Mouse (Mus musculus) large intestine, adult 2 months (tissue): ENCODE data around the gene Exoc6. TPM values are rescaled to one million over a fixed set of nuclear protein-coding genes. Genes with fewer than 3 reads are reported as not detected.
"Not testable (repeated sequence)": the region's sequence is repeated elsewhere in the genome, so short reads cannot be mapped to it uniquely, and the experiment has no call there.

ENCODE experiments used
- DNase-seq: peaks from one replicate; pipeline ENCODE4 v3.0.0-alpha.2; 2012; ENCODE audit warnings: low read depth, low spot score
- WGBS: fragments of 180-500 bp; shearing (Covaris S2); methylation state at CpG from one replicate; pipeline ENCODE4 v1.1.7; 2018; 5-methylcytosine and 5-hydroxymethylcytosine counted together
- polyA plus RNA-seq: library from polyadenylated mRNA; depleted of rRNA; stranded (reverse); fragments of >200 nt; gene quantifications from 2 replicates; pipeline ENCODE4 v1.2.3, GENCODE M21; 2012

Exoc6 gene
- polyA plus RNA-seq, 1 experiment: 7.7 TPM

DNA sequence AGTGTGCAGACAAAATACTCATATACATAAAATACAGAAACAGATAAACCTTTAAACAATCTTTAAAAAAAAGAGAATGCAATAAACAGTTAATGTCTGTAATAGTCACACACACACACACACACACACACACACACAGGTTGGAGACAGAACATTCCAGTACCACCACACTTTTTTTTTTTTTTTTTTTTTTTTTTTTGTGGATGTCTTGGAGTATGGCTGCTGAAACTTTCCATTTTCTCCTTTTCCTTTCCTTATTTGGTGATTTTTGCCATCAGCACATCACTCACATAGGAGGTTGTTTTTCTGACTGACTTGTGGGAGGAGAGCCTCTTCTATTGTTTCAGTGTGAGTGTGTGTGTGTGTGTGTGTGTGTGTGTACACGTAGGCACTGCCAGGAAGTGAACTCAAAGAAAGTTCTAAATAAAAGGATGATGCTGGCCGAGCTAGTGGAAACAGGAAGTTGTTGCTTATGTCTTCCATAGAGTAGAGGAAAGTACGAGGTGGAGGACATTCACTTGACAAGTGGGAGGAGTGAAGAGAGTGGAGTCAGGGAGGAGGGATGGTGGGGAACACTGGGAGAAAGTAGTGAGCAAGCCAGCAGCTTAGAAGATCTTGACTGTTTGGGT lies 15.4 kb upstream of the Exoc6 start:
- 15% methylated on average over 3 of the region's 3 CpGs for WGBS
- DNase-seq: no peak

DNA sequence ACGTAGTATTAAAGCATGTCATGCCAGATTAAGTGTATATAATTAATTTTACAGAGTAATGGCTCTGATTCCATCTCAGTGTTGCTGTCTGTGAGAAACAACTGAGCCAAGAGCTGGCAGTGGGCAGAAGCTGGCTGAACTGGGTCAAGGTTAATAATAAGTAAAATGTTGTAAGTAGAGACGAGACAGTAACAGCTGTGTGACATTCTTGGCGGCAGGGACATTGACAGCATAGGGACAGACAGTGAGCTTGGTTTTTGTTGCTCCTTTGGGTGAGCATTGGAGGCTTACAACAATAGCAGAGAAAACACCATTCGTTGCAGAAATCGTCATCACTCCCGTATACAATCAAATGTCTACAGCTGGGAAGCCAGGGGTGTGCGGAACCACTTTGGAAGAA lies 13.8 kb upstream of the Exoc6 start:
- WGBS: 73% methylated on average over 7 of the region's 7 CpGs
- DNase-seq: no peak

DNA sequence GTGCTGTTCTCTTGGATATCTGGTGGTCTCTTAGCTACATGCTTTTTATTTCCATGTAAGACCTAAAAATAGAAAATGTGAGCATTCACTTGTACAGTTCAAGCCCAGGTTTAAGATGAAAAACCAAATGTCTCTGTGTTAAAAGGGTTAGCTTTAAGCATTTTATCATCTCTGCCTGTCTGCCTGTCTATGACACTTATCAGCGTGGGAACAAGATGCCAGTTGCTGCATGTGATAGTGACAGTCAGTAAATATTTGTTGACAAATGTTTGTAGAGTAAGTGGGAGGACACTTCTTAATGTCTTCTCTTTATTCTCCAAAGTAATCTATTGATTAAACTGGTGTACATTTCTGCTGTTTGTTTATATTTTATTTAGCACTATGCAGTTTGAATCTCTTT lies 12.5 kb upstream of the Exoc6 start:
- DNase-seq: no peak
- 55% methylated on average over 1 of the region's 1 CpGs for WGBS

DNA sequence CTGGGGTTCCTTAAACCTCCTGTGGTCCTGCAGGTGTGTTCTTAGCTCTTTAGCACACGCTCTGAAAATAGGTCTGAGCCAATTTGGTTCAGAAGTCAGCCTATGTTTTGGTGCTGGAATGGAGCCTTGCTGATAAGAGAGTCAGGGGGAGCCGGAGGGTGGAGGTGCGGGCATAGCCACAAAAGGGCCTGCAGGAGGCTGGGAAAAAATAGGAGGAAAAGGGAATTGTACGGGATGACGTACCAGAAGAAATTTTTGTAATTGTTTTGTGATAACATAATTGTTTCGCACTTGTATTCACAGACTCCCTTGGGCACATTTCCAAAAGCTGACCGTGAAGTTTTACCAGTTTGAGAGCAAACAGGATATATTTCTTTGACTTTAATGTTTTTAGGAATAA lies 10.0 kb upstream of the Exoc6 start:
- DNase-seq: no peak

DNA sequence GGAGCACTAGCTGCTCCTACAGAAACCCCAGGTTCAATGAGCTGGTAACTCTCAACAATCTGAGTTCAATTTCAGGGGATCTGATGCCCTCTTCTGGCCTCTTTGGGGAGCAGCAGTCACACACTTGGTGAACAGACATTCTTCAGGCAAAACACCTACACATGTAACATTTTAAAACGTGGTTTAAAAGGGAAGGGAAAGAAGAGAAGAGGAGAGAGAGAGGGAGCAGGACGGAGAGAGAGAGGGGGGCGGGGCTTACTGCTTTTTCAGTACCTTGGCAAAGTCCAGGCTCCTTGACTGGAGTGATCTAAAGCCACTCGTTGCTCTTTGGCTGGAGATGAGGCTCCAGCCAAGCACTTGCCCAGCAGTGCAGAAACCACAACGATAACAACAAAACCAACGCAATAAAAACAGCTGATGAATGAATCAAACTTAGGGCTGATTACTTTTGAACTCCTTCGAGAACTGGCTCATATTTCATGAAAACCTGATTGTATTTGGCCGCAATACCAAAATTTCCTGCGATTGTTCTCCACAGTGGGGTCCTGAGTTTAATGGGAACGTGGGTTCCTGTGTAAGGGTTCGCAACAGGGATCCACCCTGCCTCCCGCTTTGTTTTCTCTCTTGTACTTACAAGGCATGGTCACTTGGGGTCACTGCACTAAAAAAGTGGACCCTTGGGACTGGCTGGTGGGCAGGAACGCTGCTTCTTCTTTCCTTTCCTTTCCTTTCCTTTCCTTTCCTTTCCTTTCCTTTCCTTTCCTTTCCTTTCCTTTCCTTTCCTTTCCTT lies 6.5 kb upstream of the Exoc6 start:
- no peak for DNase-seq
- 56% methylated on average over 13 of the region's 13 CpGs for WGBS

More for the DNA sequence above, 10.0 kb upstream of the Exoc6 start:
- 58% methylated on average over 7 of the region's 7 CpGs for WGBS

DNA sequence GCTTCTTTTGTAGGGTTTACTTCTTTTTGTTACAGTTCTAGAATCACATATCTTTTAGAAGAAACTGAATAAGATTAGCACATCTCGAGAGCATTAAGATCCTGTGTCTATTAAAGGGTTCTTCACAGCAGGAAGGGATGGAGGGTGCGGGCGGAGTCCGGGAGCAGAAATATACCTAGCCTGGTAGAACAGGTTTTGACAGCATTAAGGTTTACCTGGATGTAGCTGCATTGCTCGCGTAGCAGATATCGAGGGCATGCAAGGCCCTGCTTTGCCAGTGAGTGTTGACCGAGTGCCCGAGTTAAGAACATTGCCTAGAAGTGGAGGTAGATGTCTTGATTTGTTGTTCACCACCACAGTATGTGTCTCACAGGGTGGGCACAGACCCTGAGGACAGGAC lies 5.7 kb upstream of the Exoc6 start:
- DNase-seq: no peak

DNA sequence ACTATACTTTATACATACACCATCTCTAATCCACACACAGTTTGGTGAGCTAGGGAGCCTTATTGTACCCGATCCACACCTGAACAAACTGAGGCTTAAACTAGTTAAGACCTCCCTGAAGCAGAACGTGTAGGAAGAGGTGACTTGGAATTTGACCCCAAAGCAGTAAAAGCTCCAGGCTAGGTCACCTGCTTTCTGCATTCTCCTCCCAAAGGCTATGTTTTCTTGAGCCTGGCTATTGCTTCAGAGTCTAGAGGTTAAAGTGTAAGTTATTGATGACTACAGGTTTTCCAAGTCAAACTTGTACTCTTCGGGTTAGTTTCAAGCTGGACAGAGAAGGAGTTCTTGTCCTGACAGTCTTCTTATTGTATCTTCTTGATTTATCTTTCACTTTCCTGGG lies 5.0 kb upstream of the Exoc6 start:
- peak; percentile 33 for DNase-seq
- 22% methylated on average over 3 of the region's 3 CpGs for WGBS

More for the DNA sequence above, 5.7 kb upstream of the Exoc6 start:
- WGBS: 29% methylated on average over 9 of the region's 9 CpGs

DNA sequence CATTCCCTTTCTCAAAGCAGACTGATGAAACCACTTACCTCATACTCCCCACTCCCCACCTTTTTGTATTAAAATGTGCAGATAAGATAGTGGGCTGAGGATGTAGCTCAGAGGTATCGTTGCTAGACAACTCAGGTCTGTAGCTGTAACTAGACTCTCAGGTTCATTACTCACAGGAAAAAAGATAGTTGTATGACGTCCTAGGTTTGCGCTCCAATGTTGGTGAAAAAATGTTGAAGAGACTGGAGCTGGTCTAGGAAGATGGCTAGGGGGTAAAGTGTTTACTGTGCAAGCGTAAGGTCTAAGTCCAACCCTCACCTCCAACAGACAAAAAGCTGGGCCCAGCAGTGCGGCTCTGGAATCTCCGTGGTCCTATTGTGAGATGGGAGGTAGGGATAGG lies 4.5 kb upstream of the Exoc6 start:
- whole genome bisulfite sequencing: 77% methylated on average over 6 of the region's 6 CpGs
- no peak for DNase-seq

DNA sequence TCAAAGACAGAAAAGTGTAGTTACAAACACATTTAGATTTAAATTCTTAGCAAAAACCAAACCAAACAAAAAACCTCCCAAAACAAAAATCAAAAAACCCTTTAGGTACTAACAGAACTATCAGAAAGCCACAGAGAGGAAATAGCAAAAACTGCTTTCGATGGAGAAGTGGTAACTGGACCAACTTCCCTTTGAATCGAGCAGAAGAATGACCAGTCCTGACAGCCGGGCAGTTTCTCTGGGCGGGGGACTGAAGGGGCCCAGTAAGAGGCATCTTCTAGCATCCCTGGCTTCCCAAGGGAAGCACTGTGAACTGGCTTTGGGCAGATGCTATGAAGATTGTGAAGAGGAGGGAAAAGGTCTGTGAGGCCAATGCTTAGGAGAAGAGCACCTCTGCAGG lies 3.4 kb upstream of the Exoc6 start:
- DNase-seq: no peak
- WGBS: 67% methylated on average over 4 of the region's 4 CpGs

DNA sequence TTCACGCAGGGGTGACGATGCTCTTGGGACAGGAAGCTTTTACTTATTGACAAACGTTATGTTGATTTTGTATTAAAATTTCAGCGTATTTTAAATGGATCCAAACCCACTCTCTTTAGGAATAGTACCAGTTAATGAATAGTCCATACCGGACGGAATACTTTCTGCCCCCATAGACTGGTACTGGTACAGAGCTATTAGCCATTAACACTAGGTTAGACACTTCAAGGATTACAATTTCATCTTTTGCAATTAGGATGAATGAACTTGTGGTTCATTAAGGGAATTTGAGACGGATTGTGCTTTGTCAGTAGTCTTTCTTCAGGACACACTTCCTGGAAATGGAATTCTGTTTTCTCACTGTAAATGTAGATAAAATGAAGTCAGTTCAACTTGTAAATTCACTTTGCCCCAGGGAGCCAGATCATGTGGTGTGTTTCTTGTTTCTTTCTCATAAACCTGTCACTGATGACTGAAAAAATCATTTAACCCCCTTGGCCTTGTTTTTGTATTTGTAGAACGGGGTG lies 885 bp downstream of the Exoc6 start:
- no peak for DNase-seq
- 8% methylated on average over 8 of the region's 8 CpGs for WGBS

DNA sequence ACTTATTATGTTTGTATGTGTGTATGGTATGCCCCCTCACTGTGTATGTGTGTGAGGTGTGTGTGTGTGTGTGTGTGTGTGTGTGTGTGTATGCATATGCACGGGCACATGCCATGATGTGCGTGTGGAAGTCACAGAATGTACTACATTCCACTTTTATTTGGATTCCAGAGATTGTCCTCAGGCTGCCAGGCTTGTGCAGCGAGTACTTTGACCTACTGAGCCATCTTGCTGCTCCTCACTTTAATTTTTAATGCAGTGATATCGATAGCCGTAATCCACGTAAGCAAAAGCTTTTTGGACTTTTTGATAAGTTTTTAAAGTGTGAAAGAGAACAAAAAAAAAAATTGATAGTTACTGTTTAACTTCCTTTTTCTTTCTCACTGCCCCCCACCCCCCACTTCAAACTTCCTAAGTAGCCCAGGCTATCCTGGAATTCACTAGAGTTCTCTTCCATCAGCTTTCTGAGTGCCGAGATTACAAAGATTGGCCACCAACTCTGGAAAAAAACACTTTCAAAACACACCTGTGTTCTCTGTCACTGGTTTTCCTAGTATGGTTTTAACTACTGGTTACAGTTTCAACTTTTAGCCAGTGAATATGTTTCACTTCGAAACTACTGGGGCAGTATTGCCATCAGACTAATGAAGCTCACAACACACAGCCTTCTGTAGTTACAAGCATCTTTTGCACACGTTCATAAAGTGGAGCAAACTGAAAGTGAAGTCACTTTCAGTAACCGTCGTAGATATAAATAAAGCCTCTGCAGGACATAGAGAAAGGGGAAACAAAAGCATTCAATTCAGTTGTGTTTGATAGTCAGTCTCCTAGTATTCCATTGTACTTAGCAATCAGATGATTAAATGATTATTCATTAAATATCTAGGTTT lies 3.4 kb downstream of the Exoc6 start:
- no peak for DNase-seq
- 79% methylated on average over 11 of the region's 11 CpGs for WGBS

DNA sequence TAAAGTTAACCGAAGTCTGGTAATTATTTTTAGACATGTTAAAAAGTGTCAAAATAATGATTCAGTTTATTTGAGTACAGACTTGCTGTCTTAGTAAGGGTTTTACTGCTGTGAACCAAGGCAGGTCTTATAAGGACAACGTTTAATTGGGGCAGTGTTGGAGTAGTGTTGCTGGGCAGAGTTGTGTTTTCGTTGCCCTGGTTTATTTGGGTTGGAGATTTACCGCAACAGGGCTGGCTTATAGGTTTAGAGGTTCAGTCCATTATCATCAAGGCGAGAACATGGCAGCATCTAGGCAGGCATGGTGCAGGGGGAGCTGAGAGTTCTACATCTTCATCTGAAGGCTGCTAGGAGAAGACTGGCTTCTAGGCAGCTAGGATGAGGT lies 4.0 kb downstream of the Exoc6 start:
- WGBS: 80% methylated on average over 5 of the region's 5 CpGs
- not testable (repeated sequence) for DNase-seq

DNA sequence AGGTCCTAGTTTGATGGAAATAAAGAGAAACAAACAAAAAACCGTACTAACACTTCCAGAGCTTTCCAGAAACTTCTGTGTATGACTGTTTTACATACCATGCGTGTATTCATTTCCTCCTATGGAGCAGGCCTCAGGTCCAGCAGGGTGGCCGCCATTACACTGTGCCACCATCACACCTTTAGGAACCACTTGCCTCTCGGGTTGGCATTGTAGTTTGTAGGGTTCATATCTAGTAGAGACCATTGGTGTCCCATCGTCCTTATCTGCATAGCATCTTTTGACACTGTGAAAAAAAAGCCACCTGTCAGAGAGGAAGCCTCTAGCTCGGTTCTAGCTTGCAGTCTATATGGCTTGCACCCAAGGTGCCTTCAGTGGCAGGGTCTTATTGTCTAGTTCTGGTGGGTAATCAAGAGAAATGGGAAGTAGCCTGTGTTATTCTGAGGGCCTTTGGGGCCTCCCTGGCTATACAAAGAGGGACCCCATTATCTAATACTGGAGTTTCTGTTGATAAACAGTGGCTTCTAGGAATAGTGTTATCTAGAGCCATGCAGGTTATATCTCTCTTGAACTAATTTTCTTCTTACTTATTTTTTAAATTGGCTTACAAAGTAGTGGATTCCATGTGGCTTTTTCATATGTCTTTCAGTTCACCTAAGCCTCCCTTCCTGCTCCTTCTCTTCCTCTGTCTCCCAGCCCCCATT lies 5.8 kb downstream of the Exoc6 start:
- 87% methylated on average over 6 of the region's 6 CpGs for WGBS
- DNase-seq: no peak

DNA sequence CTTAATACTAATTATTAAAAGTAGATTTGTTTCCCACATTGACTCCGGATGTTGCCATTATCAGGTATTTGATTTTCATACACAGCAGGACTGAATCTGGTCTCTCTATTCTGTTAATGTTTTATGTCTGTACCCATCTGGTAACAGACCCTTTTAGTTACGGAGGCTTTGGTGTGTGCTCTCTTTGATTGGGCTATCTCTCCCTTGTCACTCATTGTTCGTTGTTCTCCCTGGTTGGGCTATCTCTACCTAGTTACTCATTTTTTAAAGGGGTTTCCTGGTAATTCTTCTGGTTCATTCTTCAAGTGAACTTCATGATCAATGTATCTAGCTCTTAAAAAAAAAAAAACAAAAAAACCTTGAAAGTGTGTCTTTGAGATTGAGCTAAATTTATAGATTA lies 7.7 kb downstream of the Exoc6 start:
- DNase-seq: no peak
- WGBS: 88% methylated on average over 3 of the region's 3 CpGs

DNA sequence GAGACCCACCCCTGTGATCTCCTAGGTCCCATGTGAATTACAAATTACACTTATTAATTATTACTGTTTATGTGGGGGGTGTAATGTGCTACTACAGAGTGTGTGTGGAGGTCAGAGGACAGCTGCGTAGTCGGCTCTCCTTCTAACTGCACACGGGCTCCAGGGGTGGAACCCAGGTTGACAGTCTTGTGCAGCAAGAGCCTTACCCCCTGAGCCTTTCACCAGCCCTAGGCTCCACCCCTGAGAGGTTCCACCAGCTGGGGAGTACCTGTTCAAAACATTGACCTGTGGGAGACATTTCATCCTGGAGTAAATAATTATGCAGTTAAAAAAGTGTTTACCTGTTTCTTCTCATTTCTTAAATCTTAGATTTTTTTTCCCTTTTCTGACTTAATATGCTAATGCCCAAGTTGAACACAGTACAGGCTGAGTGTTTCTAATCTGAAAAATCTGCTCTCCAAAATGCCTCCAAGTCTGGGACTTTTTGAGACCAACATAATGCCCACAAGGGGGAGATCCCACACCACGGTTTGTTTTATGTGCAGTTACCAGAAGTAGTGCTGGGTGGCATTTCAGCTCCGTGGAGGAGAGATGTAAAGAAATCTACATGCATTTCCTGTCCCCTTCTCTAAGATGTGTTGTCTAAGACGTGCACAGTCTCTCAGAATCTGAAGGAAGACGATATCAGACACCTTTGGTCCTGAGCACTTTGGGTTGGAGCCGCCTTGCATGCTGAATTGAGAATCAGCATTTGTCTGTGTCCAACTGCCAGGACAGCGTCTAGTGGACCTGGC lies 9.3 kb downstream of the Exoc6 start:
- 31% methylated on average over 9 of the region's 9 CpGs for WGBS
- DNase-seq: no peak

DNA sequence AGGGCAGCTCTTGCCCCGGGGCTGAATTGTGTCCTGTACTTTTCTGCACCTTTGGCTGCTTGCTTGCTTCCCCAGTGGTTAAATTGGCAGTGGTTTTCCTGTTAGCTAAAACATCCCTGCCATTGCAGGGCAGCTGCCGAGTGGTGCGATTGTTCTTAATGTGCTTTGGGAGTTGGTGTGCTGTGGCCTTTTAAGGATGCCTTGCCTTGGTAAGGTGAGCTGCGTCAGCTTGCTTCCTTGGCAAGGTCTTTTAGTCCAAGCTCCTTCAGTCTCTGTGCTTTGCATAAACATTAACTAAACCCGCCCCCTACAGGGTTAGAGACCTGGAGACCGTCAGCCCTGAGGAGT lies 9.8 kb downstream of the Exoc6 start:
- 21% methylated on average over 6 of the region's 6 CpGs for WGBS
- no peak for DNase-seq

DNA sequence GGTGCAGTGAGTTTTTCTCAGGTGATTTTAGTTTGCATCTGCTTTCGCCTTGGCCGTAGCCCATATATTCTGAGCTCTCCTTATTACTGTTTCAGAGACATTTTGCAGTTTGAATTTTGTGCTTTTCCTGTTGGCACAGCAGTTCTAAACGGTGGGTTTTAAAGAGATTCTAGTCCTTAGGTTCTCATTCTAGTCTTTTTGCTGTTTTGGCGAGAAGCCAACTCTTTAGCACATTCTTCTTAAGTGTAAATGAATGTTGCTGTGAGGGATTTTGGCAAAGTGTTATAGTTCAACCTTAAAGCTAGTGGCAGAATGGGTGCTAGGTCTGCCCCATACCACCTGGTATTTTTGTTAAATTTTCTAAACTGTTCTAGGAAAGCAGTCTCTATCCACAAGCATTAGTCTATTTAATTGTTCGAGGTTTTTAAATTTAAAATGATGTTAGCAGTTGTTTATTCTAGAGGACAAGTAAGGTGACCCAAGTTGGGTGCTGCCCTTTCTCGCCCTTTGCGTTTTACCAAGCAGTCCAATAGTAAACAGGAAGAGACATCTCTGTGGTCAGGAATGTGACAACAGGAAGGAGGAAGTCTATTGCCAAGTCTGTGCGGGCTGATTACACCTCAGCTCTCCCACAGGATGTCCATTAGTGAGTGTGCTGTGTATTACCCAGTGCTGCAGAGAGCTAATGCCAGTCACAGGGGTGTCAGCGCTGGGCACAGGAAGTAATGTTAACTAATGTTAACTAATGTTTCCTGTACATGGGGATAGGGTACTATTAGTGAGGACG lies 11.1 kb downstream of the Exoc6 start:
- WGBS: 56% methylated on average over 10 of the region's 10 CpGs
- no peak for DNase-seq

DNA sequence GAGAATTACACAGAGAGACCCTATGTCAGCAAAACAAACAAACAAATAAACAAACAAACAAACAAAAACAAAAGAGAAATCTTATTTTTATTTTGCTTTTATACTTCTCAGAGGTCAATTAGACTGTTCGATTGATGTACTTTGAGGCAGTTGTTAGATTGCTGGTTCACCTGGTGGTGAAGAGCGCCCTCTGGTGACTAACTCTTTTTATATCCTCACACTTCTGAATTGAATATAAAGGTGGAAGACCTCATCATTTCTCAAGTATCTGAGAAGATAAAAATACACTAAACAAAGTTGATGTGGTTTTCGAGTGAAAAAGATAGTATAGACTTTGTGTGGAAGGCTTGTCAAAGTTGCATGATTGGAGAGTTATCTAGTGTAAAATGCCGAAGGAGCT lies 13.5 kb downstream of the Exoc6 start:
- peak; percentile 52 for DNase-seq
- 23% methylated on average over 4 of the region's 4 CpGs for WGBS
